Mouse (Mus musculus): ENCODE data around the gene Rflnb. TPM values are rescaled to one million over a fixed set of nuclear protein-coding genes. Genes with fewer than 3 reads are reported as not detected.

The Rflnb gene
- total and polyA plus RNA-seq, 3 experiments, result 0.19 to 0.85 (median 0.69) TPM

DNA sequence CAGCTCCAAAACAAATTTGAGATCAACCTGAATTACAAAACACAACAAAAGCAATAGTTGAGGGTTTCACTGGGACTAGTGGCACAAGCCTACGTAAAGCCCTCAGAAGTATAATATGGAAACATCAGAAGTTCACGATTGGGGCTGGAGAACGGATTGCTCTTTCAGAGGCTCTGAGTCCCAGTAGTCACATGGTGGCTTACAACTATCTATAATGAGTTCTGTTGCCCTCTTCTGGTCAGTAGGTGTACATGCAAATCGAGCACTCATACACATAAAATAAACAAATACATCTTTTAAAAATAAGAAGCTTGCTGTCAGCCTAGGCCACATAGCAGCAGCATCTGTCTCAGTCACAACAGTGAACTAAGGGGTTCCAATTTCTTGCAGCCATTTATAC lies 44.4 kb downstream of the Rflnb start:
- no peak overlapping the region for H3K27ac ChIP-seq (ENCODE audit: insufficient read depth, low read depth)
- no peaks in the 10 kb centered on the region for H3K9me3 ChIP-seq (replicated peaks; ENCODE audit: low read length)
- no peak overlapping the region for H3K4me3 ChIP-seq (replicated peaks in 1 of 3; ENCODE audit: low read depth in 2 of 3, low read length in 2 of 3, poor library complexity in 1 of 3)
- DNase-seq (ENCODE audit: extremely low read depth), result peak; percentile 29
- peaks cover 0 to 4% of the 10 kb centered on the region in 2 experiments; a peak in 1 of 4 replicates for H3K4me1 ChIP-seq (ENCODE audit: control insufficient read depth in 1 of 2, insufficient read depth in 2 of 2)
- no peaks in the 10 kb centered on the region for H3K36me3 ChIP-seq (replicated peaks in 1 of 2; ENCODE audit: control insufficient read depth in 1 of 2, insufficient read depth in 1 of 2, low read length in 1 of 2)
- H3K4me2 ChIP-seq (ENCODE audit: insufficient read depth, low read depth, poor library complexity, severe bottlenecking), result no peak overlapping the region
- no peaks in the 10 kb centered on the region for H3K79me2 ChIP-seq (replicated peaks; ENCODE audit: control insufficient read depth, extremely low read depth, insufficient read depth, poor library complexity, severe bottlenecking)
- dilution Hi-C loops (cut with MboI; ENCODE audit: extremely low pct_ligation_motif_present, extremely low pct_unique_long_range_greater_than_20kb, low sequenced_read_pairs) (no loop called here), in situ Hi-C loops (cut with MboI; ENCODE audit: low pct_ligation_motif_present, low pct_unique_long_range_greater_than_20kb, low sequenced_read_pairs) (no loop called here)
- peaks cover 4% of the 10 kb centered on the region for H3K27me3 ChIP-seq (replicated peaks)
- TF ChIP-seq USF1 (IDR thresholded peaks at IDR 0.05; ENCODE audit: low read depth, low read length) (peak; percentile 25), RAD21 (IDR thresholded peaks at IDR 0.05; ENCODE audit: low read depth, low read length) (peak; percentile 27), SIN3A (IDR thresholded peaks at IDR 0.05; ENCODE audit: low read length) (no peak), SMC3 (IDR thresholded peaks at IDR 0.05; ENCODE audit: low read depth, low read length) (peak; percentile 34), MYC (IDR thresholded peaks at IDR 0.05; ENCODE audit: low read depth, low read length) (peak; percentile 68; the same call in 1 of the 2 replicates), CTCF (conservative IDR thresholded peaks at IDR 0.05 in 1 of 2, IDR thresholded peaks at IDR 0.05 in 1 of 2; ENCODE audit: low read depth in 2 of 2, low read length in 2 of 2) (peak in 1 of 2 experiments; percentile 55; a peak in 2 of 4 replicates), USF2 (conservative IDR thresholded peaks at IDR 0.05; ENCODE audit: low read depth, low read length) (no peak)
- H3K9ac ChIP-seq (ENCODE audit: insufficient read depth, low read depth), result no peak overlapping the region

GRCm38 (mm10) chr11:75980413-75980812 lies 47.2 kb downstream of the Rflnb start:
- dilution Hi-C loops (cut with MboI; ENCODE audit: extremely low pct_ligation_motif_present, extremely low pct_unique_long_range_greater_than_20kb, low sequenced_read_pairs) (no loop called here), in situ Hi-C loops (cut with MboI; ENCODE audit: low pct_ligation_motif_present, low pct_unique_long_range_greater_than_20kb, low sequenced_read_pairs) (no loop called here)
- Histone ChIP-seq H3K9ac (ENCODE audit: insufficient read depth, low read depth) (no peak overlapping the region), H3K36me3 (replicated peaks in 1 of 2; ENCODE audit: control insufficient read depth in 1 of 2, insufficient read depth in 1 of 2, low read length in 1 of 2) (no peaks in the 10 kb centered on the region), H3K27me3 (replicated peaks) (no peaks in the 10 kb centered on the region), H3K9me3 (replicated peaks; ENCODE audit: low read length) (no peaks in the 10 kb centered on the region), H3K4me3 (replicated peaks in 1 of 3; ENCODE audit: low read depth in 2 of 3, low read length in 2 of 3, poor library complexity in 1 of 3) (no peak overlapping the region), H3K4me1 (ENCODE audit: control insufficient read depth in 1 of 2, insufficient read depth in 2 of 2) (peaks cover 0 to 15% of the 10 kb centered on the region in 2 experiments; a peak in 2 of 4 replicates), H3K27ac (ENCODE audit: insufficient read depth, low read depth) (no peak overlapping the region), H3K4me2 (ENCODE audit: insufficient read depth, low read depth, poor library complexity, severe bottlenecking) (no peak overlapping the region), H3K79me2 (replicated peaks; ENCODE audit: control insufficient read depth, extremely low read depth, insufficient read depth, poor library complexity, severe bottlenecking) (no peaks in the 10 kb centered on the region)
- no peak for DNase-seq (ENCODE audit: extremely low read depth)
- TF ChIP-seq POLR2AphosphoS2 (IDR thresholded peaks at IDR 0.05; ENCODE audit: low read depth, low read length) (no peak), EP300 (IDR thresholded peaks at IDR 0.05; ENCODE audit: low read length) (no peak), CTCF (conservative IDR thresholded peaks at IDR 0.05 in 1 of 2, IDR thresholded peaks at IDR 0.05 in 1 of 2; ENCODE audit: low read depth in 2 of 2, low read length in 2 of 2) (no peak), JUND (conservative IDR thresholded peaks at IDR 0.05; ENCODE audit: low read depth, low read length) (no peak), CHD2 (IDR thresholded peaks at IDR 0.05; ENCODE audit: low read length) (no peak)

DNA sequence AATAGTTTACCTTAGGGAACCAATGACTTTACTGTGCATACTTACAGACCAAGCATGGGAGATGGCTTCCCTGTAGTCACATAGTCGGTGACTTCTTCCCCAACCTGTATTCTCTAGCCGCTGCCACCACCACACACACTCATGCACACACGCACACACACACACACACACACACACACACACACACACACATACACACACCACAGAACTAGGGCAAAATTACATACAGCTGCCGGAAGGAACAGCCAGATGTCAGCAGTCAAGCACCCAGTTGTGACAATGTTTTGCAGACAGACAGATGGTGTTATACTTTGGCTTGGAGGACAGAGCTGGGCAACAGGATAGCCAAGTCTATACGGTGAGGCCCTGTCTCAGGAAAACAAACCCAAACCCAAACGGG lies 49.5 kb downstream of the Rflnb start:
- no peaks in the 10 kb centered on the region for H3K79me2 ChIP-seq (replicated peaks; ENCODE audit: control insufficient read depth, extremely low read depth, insufficient read depth, poor library complexity, severe bottlenecking)
- H3K36me3 ChIP-seq (replicated peaks in 1 of 2; ENCODE audit: control insufficient read depth in 1 of 2, insufficient read depth in 1 of 2, low read length in 1 of 2), result no peaks in the 10 kb centered on the region
- no peak overlapping the region for H3K4me2 ChIP-seq (ENCODE audit: insufficient read depth, low read depth, poor library complexity, severe bottlenecking)
- H3K27ac ChIP-seq (ENCODE audit: insufficient read depth, low read depth), result no peak overlapping the region
- H3K4me1 ChIP-seq (ENCODE audit: control insufficient read depth in 1 of 2, insufficient read depth in 2 of 2), result peaks cover 0 to 15% of the 10 kb centered on the region in 2 experiments; a peak in 2 of 4 replicates
- H3K27me3 ChIP-seq (replicated peaks), result peaks cover 2% of the 10 kb centered on the region
- H3K9ac ChIP-seq (ENCODE audit: insufficient read depth, low read depth), result no peak overlapping the region
- peaks cover 4% of the 10 kb centered on the region for H3K9me3 ChIP-seq (replicated peaks; ENCODE audit: low read length)
- in situ Hi-C loops (cut with MboI; ENCODE audit: low pct_ligation_motif_present, low pct_unique_long_range_greater_than_20kb, low sequenced_read_pairs) (no loop called here), dilution Hi-C loops (cut with MboI; ENCODE audit: extremely low pct_ligation_motif_present, extremely low pct_unique_long_range_greater_than_20kb, low sequenced_read_pairs) (no loop called here)
- no peak for DNase-seq (ENCODE audit: extremely low read depth)
- no peak overlapping the region for H3K4me3 ChIP-seq (replicated peaks in 1 of 3; ENCODE audit: low read depth in 2 of 3, low read length in 2 of 3, poor library complexity in 1 of 3)
- TF ChIP-seq MAX (IDR thresholded peaks at IDR 0.05; ENCODE audit: low read length) (no peak), ZC3H11A (IDR thresholded peaks at IDR 0.05; ENCODE audit: low read depth, low read length) (no peak), HCFC1 (IDR thresholded peaks at IDR 0.05; ENCODE audit: low read depth, low read length) (no peak), USF2 (conservative IDR thresholded peaks at IDR 0.05; ENCODE audit: low read depth, low read length) (no peak), MYC (IDR thresholded peaks at IDR 0.05; ENCODE audit: low read depth, low read length) (no peak), JUN (IDR thresholded peaks at IDR 0.05; ENCODE audit: insufficient read depth, low read depth, low read length) (no peak), RAD21 (IDR thresholded peaks at IDR 0.05; ENCODE audit: low read depth, low read length) (no peak), ZMIZ1 (IDR thresholded peaks at IDR 0.05; ENCODE audit: low read depth, low read length) (no peak), CHD2 (IDR thresholded peaks at IDR 0.05; ENCODE audit: low read length) (no peak), POLR2A (IDR thresholded peaks at IDR 0.05; ENCODE audit: low read depth, low read length) (no peak), NELFE (IDR thresholded peaks at IDR 0.05; ENCODE audit: low read depth, low read length) (no peak), MXI1 (IDR thresholded peaks at IDR 0.05; ENCODE audit: low read depth, low read length) (no peak), PAX5 (IDR thresholded peaks at IDR 0.05; ENCODE audit: low read length) (no peak), SMC3 (IDR thresholded peaks at IDR 0.05; ENCODE audit: low read depth, low read length) (no peak), RCOR1 (conservative IDR thresholded peaks at IDR 0.05; ENCODE audit: low read depth, low read length) (no peak), ETS1 (conservative IDR thresholded peaks at IDR 0.05; ENCODE audit: low read depth, low read length) (no peak), TCF12 (IDR thresholded peaks at IDR 0.05; ENCODE audit: low read depth, low read length) (no peak), JUND (conservative IDR thresholded peaks at IDR 0.05; ENCODE audit: low read depth, low read length) (no peak), MAZ (IDR thresholded peaks at IDR 0.05; ENCODE audit: low read depth, low read length) (no peak)
